ENCODE assay signal across 9 mouse cellular contexts in the genomic region with DNA sequence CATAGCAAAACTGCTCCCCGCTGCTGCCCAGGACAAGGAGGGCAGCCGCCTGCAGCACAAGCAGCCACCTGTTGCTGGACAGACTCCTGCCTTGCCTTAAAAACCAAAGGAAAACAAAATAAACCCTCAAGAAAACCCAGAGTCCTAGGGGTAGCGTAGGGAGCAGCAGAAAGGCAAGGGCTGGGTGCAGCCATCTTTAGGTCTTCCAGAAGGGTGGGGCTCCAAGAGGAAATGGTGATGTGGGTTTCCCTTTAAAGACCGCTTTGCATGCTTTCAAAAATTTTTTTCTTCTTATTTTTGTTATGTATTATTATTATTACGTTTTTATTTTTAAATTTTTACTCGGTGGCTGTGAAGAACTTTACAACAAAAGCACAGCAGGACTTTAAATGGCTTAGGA.
DNase-seq lines count a peak whose midpoint lies in the region; ATAC-seq and TF ChIP-seq lines count a peak whose summit lies in the region.
"Had no signal": no experiment of that assay in that cellular context is flagged by ENCODE, and none has a peak within 500 bp of the region (broad histone marks: within the 10 kb centered on the region; RNA-seq: fewer than 3 reads in every experiment).

No protein-coding gene starts in this region.

- H3K79me2 ChIP-seq in heart, adult 2 months (replicated peaks; ENCODE audit: control insufficient read depth, insufficient read depth, low read length), result no peaks in the 10 kb centered on the region

- no peak for TF ChIP-seq CTCF in heart, adult 2 months (IDR thresholded peaks at IDR 0.05)
- TF ChIP-seq CTCF in cortical plate, adult 2 months (IDR thresholded peaks at IDR 0.05; ENCODE audit: extremely low read depth, insufficient read depth, low read length), result no peak

- no peak overlapping the region for H3K9ac ChIP-seq in heart, embryonic 16.5 days (ENCODE audit: low read length)
- no peak overlapping the region for H3K9ac ChIP-seq in heart, adult 2 months (ENCODE audit: low read depth, low read length)

- H3K4me3 ChIP-seq in heart, embryonic 16.5 days (ENCODE audit: low read length), result peak overlapping the region; percentile 60
- no peak overlapping the region for H3K4me3 ChIP-seq in heart, adult 2 months
- H3K4me3 ChIP-seq in cortical plate, adult 2 months (ENCODE audit: insufficient read depth, low read length), result 0 out of 2 replicates have a peak overlapping the region, but pooled peaks have one; percentile 11

- H3K27me3 ChIP-seq in heart, embryonic 16.5 days (ENCODE audit: control insufficient read depth, insufficient read depth, low read length), result no peaks in the 10 kb centered on the region
- no peaks in the 10 kb centered on the region for H3K27me3 ChIP-seq in heart, adult 2 months (ENCODE audit: control insufficient read depth, insufficient read depth, low read length)

- peak overlapping the region; percentile 81 for H3K4me2 ChIP-seq in heart, embryonic 16.5 days (ENCODE audit: low read depth, low read length)

- TF ChIP-seq EP300 in heart, adult 2 months (IDR thresholded peaks at IDR 0.05; ENCODE audit: insufficient read depth, low read depth, low read length), result no peak

- H3K36me3 ChIP-seq in heart, embryonic 16.5 days (ENCODE audit: control insufficient read depth, insufficient read depth), result no peaks in the 10 kb centered on the region
- H3K36me3 ChIP-seq in heart, adult 2 months (ENCODE audit: control insufficient read depth, insufficient read depth, low read length), result no peaks in the 10 kb centered on the region
- H3K36me3 ChIP-seq: G1E had no signal

- intact Hi-C loops in heart, adult 2 months (cut with DNase I), result no loop called here

- no peak for DNase-seq in heart, adult 2 months
- DNase-seq in naive thymus-derived CD4-positive, alpha-beta T cell, adult 2 months (ENCODE audit: low read depth), result peak; percentile 59
- DNase-seq in adrenal gland, postnatal 4 days (ENCODE audit: low spot score in 2 of 2), result no peak
- DNase-seq in gastrocnemius, postnatal 4 days (ENCODE audit: low spot score in 2 of 2), result no peak
- no peak for DNase-seq in layer of hippocampus, postnatal 25 days (ENCODE audit: extremely low spot score in 1 of 2, low spot score in 1 of 2)

- no peak overlapping the region; the same call in 1 of the 2 replicates for H3K27ac ChIP-seq in heart, embryonic 16.5 days (ENCODE audit: low read length)
- no peak overlapping the region for H3K27ac ChIP-seq in heart, adult 2 months
- no peak overlapping the region for H3K27ac ChIP-seq in cortical plate, adult 2 months (ENCODE audit: insufficient read depth, low read length)

- no peak for ATAC-seq in heart, embryonic 16.5 days (replicated peaks; ENCODE audit: extremely low read depth, insufficient read depth, low FRiP score)
- peak; percentile 53 for ATAC-seq in inflammation-experienced regulatory T-cells, adult 6 months

- 47% methylated on average over 6 of the region's 6 CpGs for WGBS in heart, embryonic 16.5 days
- 47% methylated on average over 6 of the region's 6 CpGs for WGBS in heart, adult 2 months

- no peaks in the 10 kb centered on the region for H3K9me3 ChIP-seq in heart, embryonic 16.5 days (replicated peaks; ENCODE audit: control insufficient read depth, low read length)

- no peak for TF ChIP-seq POLR2A in heart, adult 2 months (IDR thresholded peaks at IDR 0.05; ENCODE audit: insufficient read depth, low read depth, low read length)
- TF ChIP-seq POLR2A in cortical plate, adult 2 months (IDR thresholded peaks at IDR 0.05; ENCODE audit: extremely low read depth, insufficient read depth, low read length), result no peak

- 0 out of 2 replicates have a peak, but pooled peaks cover 3% of the 10 kb centered on the region for H3K4me1 ChIP-seq in heart, embryonic 16.5 days (ENCODE audit: control insufficient read depth, insufficient read depth, low read length)
- H3K4me1 ChIP-seq in heart, adult 2 months (ENCODE audit: control insufficient read depth, insufficient read depth, low read length), result no peaks in the 10 kb centered on the region
- H3K4me1 ChIP-seq in cortical plate, adult 2 months (ENCODE audit: control insufficient read depth, insufficient read depth, low read length), result no peaks in the 10 kb centered on the region
